Mouse (Mus musculus) heart, embryonic 14.5 days (tissue): Measurements from ENCODE around the gene Ccdc47. TPM values are rescaled to one million over a fixed set of nuclear protein-coding genes. Genes with fewer than 3 reads are reported as not detected.

Experiments
- ATAC-seq: fragments of 200-750 bp; cut with Nextera tagmentation; 2 replicates; pipeline ENCODE4 v1.8.0; 2017; ENCODE audit warnings: low read depth, moderate TSS enrichment; ENCODE audit not compliant: insufficient number of reproducible peaks, insufficient read depth, low FRiP score
- H3K27ac ChIP-seq, 2 experiments: fragments of 200-500 bp in 1 of 2; fragments of 300-500 bp in 1 of 2; sonication (generic) in 1 of 2; replicated peaks in 1 of 2; 2 replicates each; pipeline ENCODE4 v1.5.1; 2012 to 2014; ENCODE audit warnings: low read depth in 2 of 2, low read length in 2 of 2, control low read depth in 1 of 2, mild to moderate bottlenecking in 1 of 2, mixed read lengths in 1 of 2; ENCODE audit not compliant: control insufficient read depth in 1 of 2, insufficient read depth in 1 of 2
- H3K27me3 ChIP-seq: fragments of 300-500 bp; sonication (generic); 2 replicates; pipeline ENCODE4 v1.6.1; 2014; ENCODE audit warnings: mild to moderate bottlenecking, low read length, control low read depth; ENCODE audit not compliant: control insufficient read depth, insufficient read depth
- H3K36me3 ChIP-seq: fragments of 300-500 bp; sonication (generic); 2 replicates; pipeline ENCODE4 v1.6.1; 2014; ENCODE audit warnings: mild to moderate bottlenecking, control low read depth, low read length, mixed read lengths; ENCODE audit not compliant: control insufficient read depth, insufficient read depth
- H3K4me1 ChIP-seq, 2 experiments: fragments of 200-500 bp in 1 of 2; fragments of 300-500 bp in 1 of 2; sonication (generic) in 1 of 2; 2 replicates each; pipeline ENCODE4 v1.6.1; 2012 to 2014; ENCODE audit warnings: low read length in 2 of 2, control low read depth in 1 of 2, mixed read lengths in 1 of 2; ENCODE audit not compliant: control insufficient read depth in 2 of 2, insufficient read depth in 2 of 2
- H3K4me2 ChIP-seq: fragments of 300-500 bp; sonication (generic); 2 replicates; pipeline ENCODE4 v1.6.1; 2014; ENCODE audit warnings: mild to moderate bottlenecking, low read length
- H3K4me3 ChIP-seq, 2 experiments: fragments of 200-500 bp in 1 of 2; fragments of 300-500 bp in 1 of 2; sonication (generic) in 1 of 2; 2 replicates each; pipeline ENCODE4 v1.5.1; 2012 to 2014; ENCODE audit warnings: low read length in 2 of 2, mild to moderate bottlenecking in 2 of 2, control low read depth in 1 of 2, low read depth in 1 of 2, moderate library complexity in 1 of 2; ENCODE audit not compliant: control insufficient read depth in 1 of 2, insufficient read depth in 1 of 2
- H3K9ac ChIP-seq: fragments of 300-500 bp; sonication (generic); 2 replicates; pipeline ENCODE4 v1.6.1; 2014; ENCODE audit warnings: mild to moderate bottlenecking, low read length
- H3K9me3 ChIP-seq: fragments of 300-500 bp; sonication (generic); 2 replicates; pipeline ENCODE4 v1.6.1; 2016; ENCODE audit warnings: low read length, control low read depth; ENCODE audit not compliant: control insufficient read depth
- WGBS: fragments of 180-500 bp; shearing (Covaris S2); extraction: QIAGEN DNeasy Blood & Tissue Kit; methylation state at CpG from one replicate; pipeline ENCODE4 v1.1.7; 2014; 5-methylcytosine and 5-hydroxymethylcytosine counted together
- polyA plus RNA-seq: library from polyadenylated mRNA; unstranded; fragments of >200 nt; fragmentation: Nextera tagmentation; extraction: Ambion mirVana; gene quantifications from 2 replicates; pipeline ENCODE4 v1.2.1, GENCODE M21; 2014

Ccdc47 gene
- polyA plus RNA-seq, 1 experiment from 2014 or later: 69.8 TPM

GRCm38 (mm10) chr11:106174372-106174771 is 41.8 kb downstream of the Ccdc47 start:
- no peaks in the 10 kb centered on the region for H3K4me1 ChIP-seq
- no peak overlapping the region for H3K9ac ChIP-seq
- WGBS: 81% methylated on average over 5 of the region's 5 CpGs
- no peaks in the 10 kb centered on the region for H3K27me3 ChIP-seq
- H3K9me3 ChIP-seq: no peaks in the 10 kb centered on the region
- H3K4me3 ChIP-seq: no peak overlapping the region
- H3K36me3 ChIP-seq: peaks cover 19% of the 10 kb centered on the region
- H3K4me2 ChIP-seq: no peak overlapping the region
- H3K27ac ChIP-seq: no peak overlapping the region
- no peak for ATAC-seq

GRCm38 (mm10) chr11:106173228-106173627 is 42.9 kb downstream of the Ccdc47 start:
- Histone ChIP-seq H3K4me3 (no peak overlapping the region), H3K27me3 (no peaks in the 10 kb centered on the region), H3K9ac (no peak overlapping the region), H3K27ac (no peak overlapping the region), H3K36me3 (peaks cover 25% of the 10 kb centered on the region), H3K4me1 (no peaks in the 10 kb centered on the region), H3K9me3 (no peaks in the 10 kb centered on the region), H3K4me2 (no peak overlapping the region)
- no peak for ATAC-seq
- 76% methylated on average over 2 of the region's 2 CpGs for WGBS

GRCm38 (mm10) chr11:106170807-106171206 is 45.3 kb downstream of the Ccdc47 start:
- H3K9ac ChIP-seq: no peak overlapping the region
- H3K27me3 ChIP-seq: no peaks in the 10 kb centered on the region
- no peak overlapping the region for H3K4me3 ChIP-seq
- peaks cover 48% of the 10 kb centered on the region for H3K36me3 ChIP-seq
- no peak for ATAC-seq
- 81% methylated on average over 7 of the region's 7 CpGs for WGBS
- no peaks in the 10 kb centered on the region for H3K4me1 ChIP-seq
- H3K27ac ChIP-seq: no peak overlapping the region
- H3K4me2 ChIP-seq: no peak overlapping the region
- no peaks in the 10 kb centered on the region for H3K9me3 ChIP-seq

GRCm38 (mm10) chr11:106167435-106167834 is 48.7 kb downstream of the Ccdc47 start:
- Histone ChIP-seq H3K27me3 (no peaks in the 10 kb centered on the region), H3K9me3 (no peaks in the 10 kb centered on the region), H3K4me1 (peaks cover 0 to 2% of the 10 kb centered on the region in 2 experiments; a peak in 1 of 4 replicates), H3K36me3 (peaks cover 63% of the 10 kb centered on the region), H3K27ac (no peak overlapping the region), H3K4me2 (no peak overlapping the region), H3K9ac (no peak overlapping the region), H3K4me3 (no peak overlapping the region)
- no peak for ATAC-seq
- 80% methylated on average over 5 of the region's 5 CpGs for WGBS

- WGBS: 82% methylated on average over 16 of the region's 16 CpGs
- no peak overlapping the region for H3K4me2 ChIP-seq
These were observed 51.5 kb downstream of the Ccdc47 start for GRCm38 (mm10) chr11:106164601-106165180.

GRCm38 (mm10) chr11:106163546-106163945 is 52.6 kb downstream of the Ccdc47 start:
- Histone ChIP-seq H3K36me3 (peaks cover 44% of the 10 kb centered on the region), H3K9me3 (no peaks in the 10 kb centered on the region), H3K27ac (peak overlapping the region; percentile 34 to 42; a peak in 2 of 4 replicates), H3K4me1 (peaks cover 14 to 21% of the 10 kb centered on the region in 2 experiments), H3K9ac (no peak overlapping the region), H3K4me2 (no peak overlapping the region), H3K4me3 (no peak overlapping the region), H3K27me3 (no peaks in the 10 kb centered on the region)
- WGBS: 75% methylated on average over 4 of the region's 4 CpGs
- ATAC-seq: no peak

More at GRCm38 (mm10) chr11:106164601-106165180, 51.5 kb downstream of the Ccdc47 start:
- ATAC-seq: no peak
- H3K27ac ChIP-seq: peak overlapping the region in 1 of 2 experiments; percentile 42; a peak in 1 of 4 replicates
- no peak overlapping the region for H3K9ac ChIP-seq
- no peak overlapping the region for H3K4me3 ChIP-seq
- H3K9me3 ChIP-seq: no peaks in the 10 kb centered on the region
- peaks cover 52% of the 10 kb centered on the region for H3K36me3 ChIP-seq
- no peaks in the 10 kb centered on the region for H3K27me3 ChIP-seq
- H3K4me1 ChIP-seq: peaks cover 10% of the 10 kb centered on the region in 2 experiments

- no peak overlapping the region for H3K4me2 ChIP-seq
- H3K9ac ChIP-seq: no peak overlapping the region
- H3K4me1 ChIP-seq: peaks cover 14 to 27% of the 10 kb centered on the region in 2 experiments
- H3K36me3 ChIP-seq: peaks cover 39% of the 10 kb centered on the region
- H3K27me3 ChIP-seq: no peaks in the 10 kb centered on the region
- no peak for ATAC-seq
- H3K9me3 ChIP-seq: no peaks in the 10 kb centered on the region
- H3K4me3 ChIP-seq: no peak overlapping the region
- WGBS: 89% methylated on average over 2 of the region's 2 CpGs
- no peak overlapping the region for H3K27ac ChIP-seq
These were observed 53.9 kb downstream of the Ccdc47 start for GRCm38 (mm10) chr11:106162237-106162636.
